Mouse (Mus musculus): Measurements from ENCODE around the gene Rpia.

The Rpia gene

GRCm38 (mm10) chr6:70804632-70805031, 12.6 kb upstream of the Rpia start:
- peak; percentile 53 for DNase-seq

GRCm38 (mm10) chr6:70797581-70798251, 5.7 kb upstream of the Rpia start:
- DNase-seq: peak; percentile 78

GRCm38 (mm10) chr6:70796940-70797339, 4.9 kb upstream of the Rpia start:
- DNase-seq: no peak

- no peak for DNase-seq
These were observed 612 bp upstream of the Rpia start for GRCm38 (mm10) chr6:70792644-70793043.

GRCm38 (mm10) chr6:70790852-70791761, 925 bp downstream of the Rpia start:
- peak; percentile 46 for DNase-seq

- DNase-seq: no peak
These were observed 1.9 kb downstream of the Rpia start for GRCm38 (mm10) chr6:70790034-70790650.

GRCm38 (mm10) chr6:70789134-70789533, 2.9 kb downstream of the Rpia start:
- DNase-seq: no peak

- DNase-seq: no peak
These were observed 4.5 kb downstream of the Rpia start for GRCm38 (mm10) chr6:70787524-70787923.

GRCm38 (mm10) chr6:70785852-70786251, 6.2 kb downstream of the Rpia start:
- DNase-seq: no peak

- no peak for DNase-seq
These were observed 7.2 kb downstream of the Rpia start for GRCm38 (mm10) chr6:70784811-70785210.

GRCm38 (mm10) chr6:70781336-70781735, 10.7 kb downstream of the Rpia start:
- DNase-seq: peak; percentile 21

GRCm38 (mm10) chr6:70774372-70774771, 17.7 kb downstream of the Rpia start:
- no peak for DNase-seq

- DNase-seq: peak; percentile 37
These were observed 18.3 kb downstream of the Rpia start for GRCm38 (mm10) chr6:70773769-70774168.

- peak; percentile 86 for DNase-seq
These were observed 23.3 kb downstream of the Rpia start for GRCm38 (mm10) chr6:70768769-70769168.

GRCm38 (mm10) chr6:70765076-70765475, 27.0 kb downstream of the Rpia start:
- no peak for DNase-seq

GRCm38 (mm10) chr6:70764551-70764950, 27.5 kb downstream of the Rpia start:
- DNase-seq: no peak

GRCm38 (mm10) chr6:70763881-70764280, 28.2 kb downstream of the Rpia start:
- no peak for DNase-seq

- DNase-seq: no peak
These were observed 29.4 kb downstream of the Rpia start for GRCm38 (mm10) chr6:70762659-70763058.

GRCm38 (mm10) chr6:70760951-70761350, 31.1 kb downstream of the Rpia start:
- DNase-seq: no peak

- no peak for DNase-seq
These were observed 37.2 kb downstream of the Rpia start for GRCm38 (mm10) chr6:70754833-70755232.

- peak; percentile 53 for DNase-seq
These were observed 39.7 kb downstream of the Rpia start for GRCm38 (mm10) chr6:70752351-70752750.

- no peak for DNase-seq
These were observed 40.1 kb downstream of the Rpia start for GRCm38 (mm10) chr6:70751898-70752273.

- no peak for DNase-seq
These were observed 40.7 kb downstream of the Rpia start for GRCm38 (mm10) chr6:70751251-70751897.
